Mouse (Mus musculus) intestine, postnatal 0 days (tissue): ENCODE measurements around the gene Neurod1. TPM values are rescaled to one million over a fixed set of nuclear protein-coding genes. Genes with fewer than 3 reads are reported as not detected.

Experiments
- ATAC-seq: fragments of 200-750 bp; cut with Nextera tagmentation; 2 replicates; pipeline ENCODE4 v1.8.0; 2017; ENCODE audit warnings: mild to moderate bottlenecking, moderate TSS enrichment, moderate library complexity
- H3K27ac ChIP-seq: fragments of 300-500 bp; sonication (generic); 2 replicates; pipeline ENCODE4 v1.5.1; 2014; ENCODE audit warnings: mild to moderate bottlenecking, low read depth, low read length, moderate library complexity
- H3K27me3 ChIP-seq: fragments of 300-500 bp; sonication (generic); replicated peaks from 2 replicates; pipeline ENCODE4 v1.6.1; 2014; ENCODE audit warnings: low read length, mixed read lengths; ENCODE audit not compliant: control insufficient read depth, insufficient read depth
- H3K36me3 ChIP-seq: fragments of 300-500 bp; sonication (generic); 2 replicates; pipeline ENCODE4 v1.6.1; 2014; ENCODE audit warnings: mild to moderate bottlenecking, moderate library complexity; ENCODE audit not compliant: control insufficient read depth, insufficient read depth
- H3K4me1 ChIP-seq: fragments of 300-500 bp; sonication (generic); replicated peaks from 2 replicates; pipeline ENCODE4 v1.6.1; 2014; ENCODE audit warnings: antibody characterized with exemption, low read length, mixed read lengths; ENCODE audit not compliant: control insufficient read depth, insufficient read depth
- H3K4me2 ChIP-seq: fragments of 300-500 bp; sonication (generic); replicated peaks from 2 replicates; pipeline ENCODE4 v1.6.1; 2014; ENCODE audit warnings: low read depth, mild to moderate bottlenecking, moderate library complexity
- H3K4me3 ChIP-seq: fragments of 300-500 bp; sonication (generic); 2 replicates; pipeline ENCODE4 v1.5.1; 2014; ENCODE audit warnings: low read depth, low read length
- H3K9ac ChIP-seq: fragments of 300-500 bp; sonication (generic); 2 replicates; pipeline ENCODE4 v1.6.1; 2014; ENCODE audit warnings: mild to moderate bottlenecking, low read depth, low read length
- H3K9me3 ChIP-seq: fragments of 300-500 bp; sonication (generic); 2 replicates; pipeline ENCODE4 v1.6.1; 2016; ENCODE audit warnings: mixed run types; ENCODE audit not compliant: control insufficient read depth
- CTCF ChIP-seq: sonication (generic); IDR thresholded peaks from 2 replicates; pipeline ENCODE4 v1.5.1; 2016; ENCODE audit warnings: low read depth, mild to moderate bottlenecking, control low read depth, antibody characterized with exemption, moderate library complexity
- WGBS: fragments of 180-500 bp; shearing (Covaris S2); extraction: QIAGEN DNeasy Blood & Tissue Kit; methylation state at CpG from one replicate; pipeline ENCODE4 v1.1.7; 2014; 5-methylcytosine and 5-hydroxymethylcytosine counted together
- polyA plus RNA-seq: library from polyadenylated mRNA; unstranded; fragments of >200 nt; fragmentation: Nextera tagmentation; extraction: Ambion mirVana; gene quantifications from 2 replicates; pipeline ENCODE4 v1.2.1, GENCODE M21; 2015

The Neurod1 gene
- polyA plus RNA-seq, 1 experiment from 2014 or later, result 2.1 TPM

GRCm38 (mm10) chr2:79454786-79455446 lies 1.6 kb downstream of the Neurod1 start:
- WGBS, result 21% methylated on average over 15 of the region's 15 CpGs
- no peak overlapping the region for H3K4me2 ChIP-seq
- ATAC-seq, result no peak

GRCm38 (mm10) chr2:79453901-79454781 lies 2.4 kb downstream of the Neurod1 start:
- H3K9me3 ChIP-seq, result no peaks in the 10 kb centered on the region
- TF ChIP-seq CTCF, result no peak
- H3K4me3 ChIP-seq, result peak overlapping the region; percentile 45
- ATAC-seq, result peak; percentile 70
- H3K4me2 ChIP-seq, result peak overlapping the region; percentile 78
- no peaks in the 10 kb centered on the region for H3K4me1 ChIP-seq
- H3K27me3 ChIP-seq, result peaks cover 58% of the 10 kb centered on the region
- H3K27ac ChIP-seq, result no peak overlapping the region
- 4% methylated on average over 55 of the region's 55 CpGs for WGBS
- H3K36me3 ChIP-seq, result no peaks in the 10 kb centered on the region
- H3K9ac ChIP-seq, result no peak overlapping the region

More at GRCm38 (mm10) chr2:79454786-79455446, 1.6 kb downstream of the Neurod1 start:
- Histone ChIP-seq H3K36me3 (no peaks in the 10 kb centered on the region), H3K27me3 (peaks cover 66% of the 10 kb centered on the region), H3K4me3 (no peak overlapping the region), H3K4me1 (no peaks in the 10 kb centered on the region), H3K9ac (no peak overlapping the region), H3K9me3 (no peaks in the 10 kb centered on the region), H3K27ac (no peak overlapping the region)
- no peak for TF ChIP-seq CTCF

- H3K4me1 ChIP-seq, result no peaks in the 10 kb centered on the region
- H3K9ac ChIP-seq, result no peak overlapping the region
- no peak for TF ChIP-seq CTCF
- no peaks in the 10 kb centered on the region for H3K36me3 ChIP-seq
- H3K4me2 ChIP-seq, result no peak overlapping the region
- 51% methylated on average over 5 of the region's 5 CpGs for WGBS
- no peak overlapping the region for H3K27ac ChIP-seq
- no peak overlapping the region for H3K4me3 ChIP-seq
- H3K27me3 ChIP-seq, result peaks cover 31% of the 10 kb centered on the region
- no peaks in the 10 kb centered on the region for H3K9me3 ChIP-seq
- no peak for ATAC-seq
These were observed 5.1 kb downstream of the Neurod1 start for GRCm38 (mm10) chr2:79451438-79451837.

GRCm38 (mm10) chr2:79450684-79451394 lies 5.7 kb downstream of the Neurod1 start:
- WGBS, result 69% methylated on average over 4 of the region's 4 CpGs
- peaks cover 25% of the 10 kb centered on the region for H3K27me3 ChIP-seq
- H3K4me1 ChIP-seq, result no peaks in the 10 kb centered on the region

GRCm38 (mm10) chr2:79449371-79449770 lies 7.2 kb downstream of the Neurod1 start:
- ATAC-seq, result no peak
- 70% methylated on average over 4 of the region's 4 CpGs for WGBS
- Histone ChIP-seq H3K9me3 (no peaks in the 10 kb centered on the region), H3K4me3 (no peak overlapping the region), H3K4me2 (no peak overlapping the region), H3K27me3 (peaks cover 10% of the 10 kb centered on the region), H3K9ac (no peak overlapping the region), H3K27ac (no peak overlapping the region), H3K36me3 (no peaks in the 10 kb centered on the region), H3K4me1 (no peaks in the 10 kb centered on the region; the same call in 1 of the 2 replicates)
- TF ChIP-seq CTCF, result no peak

More at GRCm38 (mm10) chr2:79450684-79451394, 5.7 kb downstream of the Neurod1 start:
- Histone ChIP-seq H3K9ac (no peak overlapping the region), H3K36me3 (no peaks in the 10 kb centered on the region), H3K27ac (no peak overlapping the region), H3K9me3 (no peaks in the 10 kb centered on the region), H3K4me3 (no peak overlapping the region), H3K4me2 (no peak overlapping the region)
- TF ChIP-seq CTCF, result no peak
- no peak for ATAC-seq

GRCm38 (mm10) chr2:79447198-79447597 lies 9.4 kb downstream of the Neurod1 start:
- WGBS, result 76% methylated on average over 1 of the region's 1 CpGs
- no peak for TF ChIP-seq CTCF
- Histone ChIP-seq H3K9ac (no peak overlapping the region), H3K4me2 (no peak overlapping the region), H3K27ac (no peak overlapping the region), H3K27me3 (no peaks in the 10 kb centered on the region), H3K36me3 (no peaks in the 10 kb centered on the region), H3K4me3 (no peak overlapping the region), H3K4me1 (no peaks in the 10 kb centered on the region; the same call in 1 of the 2 replicates), H3K9me3 (no peaks in the 10 kb centered on the region)
- ATAC-seq, result no peak
